Mouse (Mus musculus): ENCODE measurements around the gene Med8.

Gene Med8

GRCm38 (mm10) chr4:118409142-118409900, at the start of gene Med8, which contains the start of gene Szt2:
Gene Med8 (plus strand): TSS chr4:118409337.
Gene Szt2 (minus strand): TSS chr4:118409273.
- peak; percentile 89 for DNase-seq (ENCODE audit: low spot score)

GRCm38 (mm10) chr4:118359896-118360720, 49.0 kb upstream of the Med8 start:
- DNase-seq (ENCODE audit: low spot score) = peak; percentile 84

- DNase-seq (ENCODE audit: low spot score) = no peak
These were observed 47.7 kb upstream of the Med8 start for GRCm38 (mm10) chr4:118361451-118361850.

DNA sequence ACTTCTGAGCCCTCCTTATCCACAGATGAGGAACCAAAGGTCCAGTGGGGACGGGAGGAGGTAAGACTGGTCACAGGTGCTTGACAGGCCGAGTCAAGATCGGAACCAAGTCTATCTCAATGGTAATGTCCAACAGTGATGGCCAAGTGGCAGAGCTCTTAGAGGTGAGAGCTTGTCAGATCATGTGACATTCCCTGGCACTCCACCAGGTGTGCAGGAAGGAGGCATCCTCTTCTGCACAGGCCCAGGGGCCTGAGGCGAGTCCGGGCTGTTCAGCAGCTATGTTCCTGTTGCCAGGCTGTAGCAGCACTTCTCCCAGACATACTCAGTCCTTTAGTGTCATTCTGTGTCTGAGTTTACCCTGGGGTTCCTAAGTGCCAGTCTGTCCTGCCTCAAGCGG, 46.3 kb upstream of the Med8 start:
- no peak for DNase-seq (ENCODE audit: low spot score)

DNA sequence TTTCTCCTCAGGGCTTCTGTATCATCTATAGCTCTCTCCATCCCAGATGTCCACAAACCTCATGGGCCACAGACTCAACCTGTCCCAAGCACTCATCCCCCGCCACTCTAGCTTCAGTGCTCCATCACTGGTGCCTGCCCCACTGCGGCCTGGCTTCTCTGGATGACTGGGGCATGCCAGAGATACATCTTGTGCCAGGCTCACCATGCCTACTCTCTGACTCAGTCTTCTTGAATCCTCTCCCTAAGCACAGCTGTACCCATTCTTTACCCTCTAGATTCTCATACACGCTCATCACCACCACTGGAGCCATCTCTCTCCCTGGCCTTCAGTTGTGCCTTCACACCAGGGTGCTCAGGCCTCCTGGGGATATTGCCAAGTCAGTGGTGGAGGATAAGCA, 45.2 kb upstream of the Med8 start:
- DNase-seq (ENCODE audit: low spot score) = no peak

- no peak for DNase-seq (ENCODE audit: low spot score)
These were observed 44.5 kb upstream of the Med8 start for GRCm38 (mm10) chr4:118364641-118365040.

DNA sequence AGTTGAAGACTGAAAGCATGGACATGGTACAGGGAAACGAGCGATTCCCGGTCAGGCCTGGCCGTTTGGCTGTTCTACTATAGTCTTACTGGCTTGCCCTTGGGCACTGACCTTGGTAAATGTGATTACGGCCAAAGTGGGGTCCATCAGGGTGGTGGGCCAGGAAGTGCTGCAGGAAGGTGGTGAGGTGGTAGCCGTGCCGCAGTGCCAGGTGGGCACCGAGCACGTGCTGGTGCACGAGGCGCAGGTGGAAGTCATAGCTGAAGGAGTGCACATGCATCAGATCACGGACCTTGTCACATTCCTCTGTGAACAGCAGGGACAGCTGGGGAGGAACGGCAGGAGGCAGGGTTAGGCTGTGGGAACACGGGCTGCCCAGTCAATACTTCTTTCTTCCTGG, 43.1 kb upstream of the Med8 start:
- DNase-seq (ENCODE audit: low spot score) = no peak

DNA sequence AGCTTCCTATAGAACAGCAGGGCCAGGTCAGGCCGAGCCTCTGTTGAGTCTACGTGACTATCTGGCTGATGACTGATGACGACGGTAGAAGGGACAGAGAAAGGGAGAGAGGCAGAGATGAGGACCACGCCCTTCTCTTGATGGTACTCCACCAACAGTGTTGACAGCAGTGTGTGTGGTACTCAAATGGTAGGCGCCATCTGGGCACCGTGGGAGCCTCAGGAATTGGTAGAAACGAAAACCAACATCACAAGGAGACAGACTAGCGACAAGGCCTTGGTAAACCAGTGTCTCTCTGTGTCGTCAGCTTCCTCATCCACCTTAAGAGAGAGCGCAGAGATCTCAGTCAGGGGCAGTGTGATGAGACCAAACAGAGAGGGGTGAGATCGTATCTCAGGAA, 41.6 kb upstream of the Med8 start:
- DNase-seq (ENCODE audit: low spot score) = no peak

DNA sequence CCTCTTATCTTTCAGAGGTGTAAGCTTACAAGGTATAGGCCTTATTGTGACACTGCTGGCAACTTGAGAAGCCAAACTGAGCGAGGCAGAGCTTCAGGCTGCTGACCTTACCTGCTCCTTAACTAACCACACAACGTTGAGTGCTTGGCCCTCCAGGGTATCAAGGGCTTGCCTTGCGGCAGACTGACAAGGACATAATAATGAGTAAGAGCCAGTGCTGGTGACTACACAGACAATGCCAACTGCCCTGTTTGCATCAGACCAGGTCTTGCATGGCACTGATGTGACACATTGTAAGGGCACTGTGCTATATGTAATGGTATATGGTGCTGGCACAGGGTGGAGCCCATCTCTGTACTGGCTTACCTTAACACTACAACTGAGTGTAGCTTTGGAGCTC, 40.5 kb upstream of the Med8 start:
- DNase-seq (ENCODE audit: low spot score) = no peak

DNA sequence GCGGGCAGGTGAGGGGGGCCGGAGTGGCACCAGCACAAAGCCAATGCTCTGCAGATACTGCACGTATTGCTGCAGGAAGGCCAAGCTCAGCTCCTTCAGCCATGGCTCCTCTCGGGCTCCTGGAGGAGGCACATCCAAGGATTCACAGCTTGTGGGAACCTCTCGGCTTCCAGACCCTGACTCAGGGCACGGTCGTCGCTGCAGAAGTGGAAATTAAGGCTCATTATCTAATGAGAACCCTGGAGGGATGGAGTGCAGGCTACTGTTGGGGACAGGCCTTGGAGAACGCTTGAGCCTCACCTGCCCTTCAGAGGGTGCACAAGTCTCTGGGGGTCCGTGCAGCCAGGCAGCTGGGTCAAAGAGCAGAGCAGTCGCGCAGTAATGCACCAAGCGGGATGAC, 37.3 kb upstream of the Med8 start:
- DNase-seq (ENCODE audit: low spot score) = no peak

DNA sequence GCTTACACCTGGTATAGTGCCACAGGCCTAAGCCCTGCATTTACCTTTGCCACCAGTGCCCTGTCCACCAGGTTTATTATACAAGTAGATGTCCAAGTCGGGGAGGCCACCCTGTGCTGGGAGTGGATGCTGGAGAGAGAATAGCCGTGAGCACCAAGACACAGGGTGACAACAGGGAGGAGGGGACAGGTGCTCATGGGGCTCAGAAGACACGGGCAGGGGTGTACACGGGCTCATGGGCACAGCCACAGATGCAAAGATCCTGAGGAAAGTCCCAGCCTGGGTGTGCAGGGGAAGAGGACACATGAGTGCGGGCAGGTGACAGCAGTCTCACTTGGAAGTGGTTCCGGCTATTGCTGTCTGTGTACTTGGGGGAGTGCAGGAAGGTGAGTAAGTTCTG, 33.1 kb upstream of the Med8 start:
- no peak for DNase-seq (ENCODE audit: low spot score)

DNA sequence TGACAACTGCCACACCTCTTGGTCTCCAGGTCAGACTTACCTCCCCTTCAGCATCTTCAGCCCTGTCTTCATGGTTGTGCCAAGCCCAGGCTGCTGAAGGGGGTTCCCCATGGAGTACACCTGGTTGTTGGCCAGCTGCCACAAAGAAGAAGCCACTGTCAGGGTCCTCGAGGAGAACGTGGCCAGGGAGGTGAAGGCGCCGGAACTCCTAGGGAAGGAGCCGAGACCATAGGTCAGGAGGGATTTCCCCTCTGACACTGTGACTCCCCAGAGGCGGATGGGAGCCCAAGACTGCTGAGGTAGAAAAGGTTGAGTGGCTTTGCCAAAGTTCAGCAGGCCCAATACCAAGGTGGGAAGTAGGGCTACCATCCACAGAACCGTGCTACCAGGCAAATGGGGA, 25.9 kb upstream of the Med8 start:
- DNase-seq (ENCODE audit: low spot score) = no peak

DNA sequence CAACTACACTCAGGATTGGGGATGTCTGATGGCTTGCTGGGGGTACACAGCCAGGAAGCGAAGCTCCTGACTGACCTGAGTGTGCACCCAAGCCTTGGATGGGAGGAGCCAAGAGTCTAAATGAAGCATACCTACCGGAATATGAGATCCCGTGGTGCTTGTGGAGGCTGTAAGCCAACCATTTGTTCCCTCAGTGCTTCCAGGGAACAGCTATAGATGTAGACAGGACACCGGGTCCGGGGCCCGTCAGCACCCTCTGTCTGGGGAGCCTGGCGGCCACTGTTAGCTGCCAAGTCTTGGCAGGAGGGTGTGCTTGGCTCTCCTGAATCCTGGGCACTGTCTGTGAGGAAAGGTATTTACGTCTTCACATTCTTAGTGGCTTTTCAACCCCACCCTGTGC, 21.8 kb upstream of the Med8 start:
- no peak for DNase-seq (ENCODE audit: low spot score)

DNA sequence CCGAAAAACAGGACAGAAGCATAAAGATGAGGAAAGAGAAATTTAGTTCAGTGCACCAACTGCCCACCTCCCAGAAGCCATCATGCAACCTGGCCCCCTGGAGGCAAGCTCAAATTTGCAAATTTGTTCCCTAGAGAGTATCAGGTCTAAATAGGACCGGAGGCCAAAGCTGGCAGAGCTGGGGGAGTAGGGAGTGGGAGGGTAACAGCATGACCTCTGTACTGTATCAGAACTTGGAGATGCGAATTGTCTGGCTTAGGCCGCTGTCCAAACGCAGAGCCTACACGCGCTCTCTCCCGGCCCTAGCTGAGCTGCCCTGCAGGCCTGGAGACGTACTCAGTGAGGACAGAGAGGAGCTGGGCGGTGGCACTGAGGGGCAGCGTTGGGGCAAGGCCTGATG, 19.0 kb upstream of the Med8 start:
- peak; percentile 78 for DNase-seq (ENCODE audit: low spot score)

DNA sequence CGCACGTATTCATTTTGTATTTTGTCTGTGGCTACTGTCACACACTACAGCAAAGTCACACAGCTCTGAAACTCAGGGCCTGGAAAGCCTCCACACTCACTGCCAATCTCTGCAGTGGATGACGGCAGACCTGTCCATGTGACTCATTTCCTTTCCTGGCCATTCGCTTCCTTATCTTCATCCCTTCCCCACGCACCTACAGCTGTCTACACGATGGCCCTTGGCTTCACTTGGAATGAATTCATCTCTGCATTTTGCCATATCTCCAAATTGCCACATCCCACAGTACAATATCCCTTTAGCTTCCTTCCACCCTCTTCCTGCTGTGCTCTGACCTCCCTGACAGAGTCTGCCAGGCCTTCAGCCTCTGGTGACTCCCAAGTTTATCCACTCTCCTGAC, 14.6 kb upstream of the Med8 start:
- DNase-seq (ENCODE audit: low spot score) = no peak

- no peak for DNase-seq (ENCODE audit: low spot score)
These were observed 13.8 kb upstream of the Med8 start for GRCm38 (mm10) chr4:118395289-118395688.

DNA sequence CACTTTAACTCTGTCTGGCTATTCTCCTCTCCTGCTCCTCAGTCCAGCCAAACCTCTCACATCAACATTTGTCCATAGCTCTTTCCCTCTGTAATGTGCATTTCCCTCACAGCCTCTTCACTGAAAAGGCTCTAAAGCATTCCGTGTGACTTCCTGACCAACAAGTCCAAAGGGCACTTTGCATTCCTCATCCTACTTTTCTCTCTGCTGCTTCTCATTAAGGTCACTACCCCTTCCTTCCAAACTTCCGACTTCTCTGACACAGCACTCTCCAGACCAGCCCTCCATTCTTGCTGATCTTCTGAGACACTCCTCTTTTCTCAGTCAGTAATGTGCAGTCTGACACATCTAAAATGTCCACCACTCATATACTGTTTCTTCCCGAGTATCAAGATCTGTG, 12.7 kb upstream of the Med8 start:
- no peak for DNase-seq (ENCODE audit: low spot score)

DNA sequence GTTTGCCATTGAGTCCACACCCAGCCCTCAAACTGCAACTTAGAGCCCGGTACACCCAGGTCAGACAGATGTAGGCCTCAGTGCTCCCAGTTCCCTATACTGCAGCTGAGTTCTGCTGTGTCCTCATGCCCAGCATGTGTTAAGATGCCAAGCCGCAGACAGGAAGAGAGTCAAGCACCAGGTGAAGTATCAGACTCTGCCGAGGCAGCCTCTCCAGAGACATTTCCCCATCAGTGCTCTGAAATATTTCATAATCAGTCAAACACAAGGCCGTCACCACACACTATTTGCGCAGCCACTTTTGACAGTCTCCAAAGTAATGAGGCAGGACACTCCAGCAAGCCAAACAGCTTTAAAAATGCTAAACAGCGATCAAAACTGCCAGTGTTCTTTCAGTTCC, 10.7 kb upstream of the Med8 start:
- DNase-seq (ENCODE audit: low spot score) = no peak

DNA sequence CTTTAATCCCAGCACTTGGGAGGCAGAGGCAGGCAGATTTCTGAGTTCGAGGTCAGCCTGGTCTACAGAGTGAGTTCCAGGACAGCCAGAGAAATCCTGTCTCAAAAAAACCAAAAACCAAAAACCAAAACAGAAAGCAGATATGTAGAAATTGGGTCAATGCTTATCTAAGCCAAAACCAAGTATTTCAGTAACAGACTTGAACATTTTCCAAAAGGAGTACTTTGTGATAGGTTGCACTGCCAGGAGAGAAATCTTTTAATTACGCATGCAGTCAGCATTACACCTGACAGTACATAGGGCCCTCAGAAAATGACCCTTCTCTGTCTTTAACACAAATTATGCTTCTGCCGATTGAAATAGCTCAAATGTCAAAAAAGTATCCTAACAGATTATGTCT, 7.7 kb upstream of the Med8 start:
- no peak for DNase-seq (ENCODE audit: low spot score)

DNA sequence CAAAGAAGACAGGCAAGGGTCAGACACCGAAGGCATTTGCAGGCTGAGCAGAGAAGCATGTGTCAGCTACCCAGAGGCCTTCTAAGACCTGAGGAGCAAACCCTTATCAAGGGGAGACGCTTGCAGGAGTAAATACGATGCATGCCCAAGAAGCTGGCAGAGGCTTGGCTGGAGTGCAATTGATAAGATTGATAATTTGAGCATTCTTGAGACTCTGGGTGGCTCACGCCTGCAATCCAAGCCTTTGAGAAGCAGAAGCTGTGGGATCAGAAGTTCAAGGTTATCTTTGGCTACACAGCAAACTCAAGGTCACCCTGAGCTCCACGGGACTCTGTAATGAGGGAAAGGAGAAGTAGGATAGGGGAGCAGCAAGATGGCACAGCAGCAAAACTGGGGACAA, 7.2 kb upstream of the Med8 start:
- DNase-seq (ENCODE audit: low spot score) = no peak

DNA sequence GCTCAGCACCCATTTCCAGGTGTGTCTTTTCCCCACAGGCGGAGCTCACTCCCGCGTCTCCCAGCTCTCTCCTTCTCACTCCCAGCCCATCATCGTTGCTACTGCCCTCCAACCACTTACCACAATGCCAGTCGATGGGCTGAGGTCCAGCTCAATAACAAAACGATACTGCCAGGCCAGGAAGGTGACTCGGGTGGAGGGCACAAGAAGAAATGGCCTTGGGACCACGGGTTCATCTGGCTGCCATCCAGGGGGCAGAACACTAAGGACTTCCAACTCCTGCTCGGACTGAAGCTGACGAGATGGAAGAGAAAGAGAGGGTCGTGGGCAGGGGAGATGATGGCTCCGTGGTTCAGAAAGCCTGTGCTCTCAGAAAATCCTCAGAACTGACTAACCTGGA, 6.4 kb upstream of the Med8 start:
- peak; percentile 73 for DNase-seq (ENCODE audit: low spot score)

DNA sequence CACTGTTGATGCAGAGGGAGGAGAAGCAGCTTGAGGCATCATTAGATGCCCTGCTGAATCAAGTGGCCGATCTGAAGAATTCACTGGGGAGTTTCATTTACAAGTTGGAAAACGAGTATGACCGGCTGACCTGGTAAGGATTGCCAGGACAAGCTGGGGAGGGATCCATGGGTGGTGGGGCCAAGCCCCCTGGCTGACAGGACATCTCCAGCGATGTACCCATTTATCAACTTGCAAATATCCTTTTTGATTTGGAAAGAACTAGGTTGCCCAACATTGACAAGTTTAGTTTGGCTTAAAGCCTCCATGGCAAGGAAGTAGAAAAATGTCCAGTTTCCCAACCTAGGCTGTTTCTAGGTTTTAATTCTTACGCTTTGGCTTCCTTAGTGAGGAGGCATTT, 1.7 kb downstream of the Med8 start:
- no peak for DNase-seq (ENCODE audit: low spot score)

- no peak for DNase-seq (ENCODE audit: low spot score)
These were observed 4.4 kb downstream of the Med8 start for GRCm38 (mm10) chr4:118413553-118413952.

DNA sequence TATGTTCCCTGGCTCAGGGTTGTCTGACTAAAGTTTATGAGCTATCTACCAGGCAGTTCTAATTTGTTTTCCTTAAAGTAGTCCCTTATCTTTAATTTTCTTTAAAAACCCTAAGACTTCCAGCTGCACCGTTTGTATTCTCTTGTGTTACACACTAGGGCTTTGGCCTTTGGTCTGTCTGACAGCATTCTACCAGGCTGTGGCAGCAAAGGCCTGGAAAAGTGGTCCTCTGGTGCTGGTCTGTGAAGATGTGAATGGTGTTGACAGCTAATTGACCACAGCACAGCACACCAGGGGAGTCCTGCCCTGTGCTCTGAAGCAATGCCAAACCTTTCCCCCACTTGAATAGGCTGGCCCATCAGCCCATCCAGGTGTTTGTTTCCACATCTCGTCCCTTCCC, 6.6 kb downstream of the Med8 start:
- no peak for DNase-seq (ENCODE audit: low spot score)
